Mouse (Mus musculus): ENCODE results near the gene Ehbp1. TPM values are rescaled to one million over a fixed set of nuclear protein-coding genes. Genes with fewer than 3 reads are reported as not detected.

Gene Ehbp1
- total and polyA plus RNA-seq, 3 experiments: 2.5 to 4.0 (median 3.1) TPM

DNA sequence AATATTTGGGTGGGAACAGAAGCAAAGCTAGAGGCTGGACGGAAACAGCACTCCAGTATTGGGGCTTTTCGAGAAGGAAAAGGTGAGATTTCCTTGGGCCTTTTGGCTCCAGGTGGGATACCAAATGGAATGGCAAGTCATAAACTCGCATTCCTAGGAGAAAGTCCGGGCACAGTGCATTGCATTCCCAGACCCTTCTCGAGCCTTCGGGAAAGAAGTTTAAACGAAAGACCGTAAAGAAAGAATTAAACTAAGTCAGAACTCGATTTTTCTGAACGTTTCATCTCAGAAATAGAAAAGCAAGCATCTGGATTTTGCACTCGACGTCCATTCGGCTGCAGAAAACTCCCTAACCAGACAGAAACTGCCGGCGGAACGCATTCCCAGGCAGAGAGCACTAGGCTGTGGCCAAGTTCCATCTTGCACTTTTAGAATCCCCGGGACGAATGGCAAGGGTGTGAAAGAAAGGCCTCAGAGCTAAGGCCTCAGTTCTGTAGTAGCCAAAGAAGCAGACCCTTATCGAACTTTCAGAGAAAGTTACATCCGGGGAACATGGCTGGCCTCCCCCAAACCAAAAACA, 344.4 kb downstream of the Ehbp1 start:
- dilution Hi-C loops (cut with MboI; ENCODE audit: extremely low pct_ligation_motif_present, extremely low pct_unique_long_range_greater_than_20kb, low sequenced_read_pairs) (no loop called here), in situ Hi-C loops (cut with MboI; ENCODE audit: low pct_ligation_motif_present, low pct_unique_long_range_greater_than_20kb, low sequenced_read_pairs) (no loop called here)
- Histone ChIP-seq H3K4me3 (replicated peaks in 1 of 3; ENCODE audit: low read depth in 2 of 3, low read length in 2 of 3, poor library complexity in 1 of 3) (no peak overlapping the region), H3K27ac (ENCODE audit: insufficient read depth, low read depth) (no peak overlapping the region), H3K9ac (ENCODE audit: insufficient read depth, low read depth) (no peak overlapping the region), H3K79me2 (replicated peaks; ENCODE audit: control insufficient read depth, extremely low read depth, insufficient read depth, poor library complexity, severe bottlenecking) (no peaks in the 10 kb centered on the region), H3K9me3 (replicated peaks; ENCODE audit: low read length) (peaks cover 70% of the 10 kb centered on the region), H3K4me1 (ENCODE audit: control insufficient read depth in 1 of 2, insufficient read depth in 2 of 2) (no peaks in the 10 kb centered on the region), H3K36me3 (replicated peaks in 1 of 2; ENCODE audit: control insufficient read depth in 1 of 2, insufficient read depth in 1 of 2, low read length in 1 of 2) (no peaks in the 10 kb centered on the region), H3K27me3 (replicated peaks) (no peaks in the 10 kb centered on the region), H3K4me2 (ENCODE audit: insufficient read depth, low read depth, poor library complexity, severe bottlenecking) (no peak overlapping the region)
- DNase-seq (ENCODE audit: extremely low read depth): no peak
- no peak for TF ChIP-seq HCFC1 (IDR thresholded peaks at IDR 0.05; ENCODE audit: low read depth, low read length)
- TF ChIP-seq MAX (IDR thresholded peaks at IDR 0.05; ENCODE audit: low read length): no peak
- no peak for TF ChIP-seq SMC3 (IDR thresholded peaks at IDR 0.05; ENCODE audit: low read depth, low read length)
- TF ChIP-seq JUN (IDR thresholded peaks at IDR 0.05; ENCODE audit: insufficient read depth, low read depth, low read length): no peak
- TF ChIP-seq USF1 (IDR thresholded peaks at IDR 0.05; ENCODE audit: low read depth, low read length): no peak
- TF ChIP-seq PAX5 (IDR thresholded peaks at IDR 0.05; ENCODE audit: low read length): no peak
- no peak for TF ChIP-seq ZNF384 (IDR thresholded peaks at IDR 0.05; ENCODE audit: low read depth, low read length)
- TF ChIP-seq E2F4 (IDR thresholded peaks at IDR 0.05; ENCODE audit: insufficient replicate concordance, low read depth, low read length): no peak
- TF ChIP-seq MEF2A (IDR thresholded peaks at IDR 0.05; ENCODE audit: borderline replicate concordance, low read depth, low read length): no peak

DNA sequence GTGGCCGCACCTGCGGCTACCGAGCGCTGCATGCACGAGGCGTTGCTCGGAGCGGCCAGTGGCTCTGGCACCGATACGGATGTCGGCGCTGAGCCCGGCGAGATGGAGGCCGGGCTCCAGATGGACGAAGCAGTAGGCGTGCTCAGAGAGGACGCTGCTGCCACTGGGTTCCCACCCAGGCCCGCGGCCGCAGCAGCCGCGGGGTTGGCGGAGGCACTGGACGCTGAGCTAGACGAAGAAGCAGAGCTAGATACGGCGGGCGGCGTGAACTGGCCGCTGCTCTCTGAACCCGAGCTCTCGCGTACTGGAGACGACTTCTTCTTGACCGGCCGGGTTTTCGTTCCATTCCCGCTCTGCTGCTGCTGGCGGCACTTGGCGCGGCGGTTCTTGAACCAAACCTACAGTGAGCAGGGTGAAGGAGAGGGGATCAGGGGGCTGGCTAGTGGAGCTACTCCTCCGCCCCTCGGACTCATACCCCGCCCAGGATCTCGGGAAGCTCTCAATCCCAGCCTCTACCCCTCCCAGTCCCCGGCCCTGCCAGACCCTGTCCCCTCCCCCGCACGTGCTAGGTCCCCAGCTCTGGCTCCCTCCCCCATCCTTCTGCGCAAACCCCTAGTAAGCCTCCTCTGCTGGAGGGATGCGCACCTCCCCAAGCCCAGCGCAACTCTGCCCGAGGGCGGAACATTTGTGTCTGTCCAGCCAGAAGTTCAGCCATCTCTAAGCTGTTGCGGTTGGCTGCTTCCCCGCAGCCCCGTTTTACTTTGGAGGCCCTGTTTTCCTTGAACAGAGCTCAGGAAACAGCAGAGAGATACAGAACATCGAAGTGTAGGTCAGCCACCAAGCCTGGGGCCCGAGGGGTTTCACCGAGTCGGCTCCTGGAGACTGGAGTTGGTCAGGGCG, 345.2 kb downstream of the Ehbp1 start:
- Histone ChIP-seq H3K9me3 (replicated peaks; ENCODE audit: low read length) (peaks cover 67% of the 10 kb centered on the region), H3K27ac (ENCODE audit: insufficient read depth, low read depth) (no peak overlapping the region), H3K79me2 (replicated peaks; ENCODE audit: control insufficient read depth, extremely low read depth, insufficient read depth, poor library complexity, severe bottlenecking) (no peaks in the 10 kb centered on the region), H3K36me3 (replicated peaks in 1 of 2; ENCODE audit: control insufficient read depth in 1 of 2, insufficient read depth in 1 of 2, low read length in 1 of 2) (no peaks in the 10 kb centered on the region), H3K4me2 (ENCODE audit: insufficient read depth, low read depth, poor library complexity, severe bottlenecking) (no peak overlapping the region), H3K4me3 (replicated peaks in 1 of 3; ENCODE audit: low read depth in 2 of 3, low read length in 2 of 3, poor library complexity in 1 of 3) (no peak overlapping the region), H3K4me1 (ENCODE audit: control insufficient read depth in 1 of 2, insufficient read depth in 2 of 2) (no peaks in the 10 kb centered on the region), H3K27me3 (replicated peaks) (no peaks in the 10 kb centered on the region), H3K9ac (ENCODE audit: insufficient read depth, low read depth) (no peak overlapping the region)
- dilution Hi-C loops (cut with MboI; ENCODE audit: extremely low pct_ligation_motif_present, extremely low pct_unique_long_range_greater_than_20kb, low sequenced_read_pairs): no loop called here
- no peak for DNase-seq (ENCODE audit: extremely low read depth)
- TF ChIP-seq JUND (conservative IDR thresholded peaks at IDR 0.05; ENCODE audit: low read depth, low read length) (no peak), MAZ (IDR thresholded peaks at IDR 0.05; ENCODE audit: low read depth, low read length) (no peak), MXI1 (IDR thresholded peaks at IDR 0.05; ENCODE audit: low read depth, low read length) (no peak), MAX (IDR thresholded peaks at IDR 0.05; ENCODE audit: low read length) (no peak), ETS1 (conservative IDR thresholded peaks at IDR 0.05; ENCODE audit: low read depth, low read length) (no peak), USF1 (IDR thresholded peaks at IDR 0.05; ENCODE audit: low read depth, low read length) (no peak), TBP (conservative IDR thresholded peaks at IDR 0.05; ENCODE audit: low read depth, low read length) (no peak), E2F4 (IDR thresholded peaks at IDR 0.05; ENCODE audit: insufficient replicate concordance, low read depth, low read length) (no peak), BHLHE40 (IDR thresholded peaks at IDR 0.05; ENCODE audit: low read depth, low read length) (no peak), CHD1 (IDR thresholded peaks at IDR 0.05; ENCODE audit: low read depth, low read length) (no peak), RCOR1 (conservative IDR thresholded peaks at IDR 0.05; ENCODE audit: low read depth, low read length) (no peak), POLR2AphosphoS2 (IDR thresholded peaks at IDR 0.05; ENCODE audit: low read depth, low read length) (no peak), PAX5 (IDR thresholded peaks at IDR 0.05; ENCODE audit: low read length) (no peak), POLR2A (IDR thresholded peaks at IDR 0.05; ENCODE audit: low read depth, low read length) (no peak)
- in situ Hi-C loops (cut with MboI; ENCODE audit: low pct_ligation_motif_present, low pct_unique_long_range_greater_than_20kb, low sequenced_read_pairs): no loop called here

Measured in CH12.LX (cell line).